Mouse (Mus musculus): ENCODE data around the gene Gm3696.
"Not testable (repeated sequence)": the region's sequence is repeated elsewhere in the genome, so short reads cannot be mapped to it uniquely, and the experiment has no call there.

Gene Gm3696

DNA sequence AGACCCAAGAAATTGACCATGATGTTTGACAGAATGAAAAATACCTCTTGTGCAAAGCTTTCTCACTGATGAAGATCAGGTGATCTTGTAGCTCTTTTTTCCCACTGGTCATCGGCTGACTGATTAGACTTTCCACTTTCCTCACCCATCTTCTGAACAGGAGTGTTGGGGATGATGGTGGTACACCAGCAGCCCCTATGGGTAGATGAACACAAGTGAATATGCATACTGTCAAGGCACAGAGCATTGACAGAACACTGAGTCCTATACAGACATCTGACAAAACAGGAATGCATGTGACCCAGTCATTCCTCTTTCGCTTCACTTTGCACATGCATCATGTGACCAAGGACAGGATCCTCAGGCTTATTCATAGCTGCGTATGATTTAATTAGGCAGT, at the start of gene Gm3696:
Gene Gm3696, minus strand, starts transcription at position 101 of the 400 bp plus-strand sequence.
- not testable (repeated sequence) for DNase-seq

DNA sequence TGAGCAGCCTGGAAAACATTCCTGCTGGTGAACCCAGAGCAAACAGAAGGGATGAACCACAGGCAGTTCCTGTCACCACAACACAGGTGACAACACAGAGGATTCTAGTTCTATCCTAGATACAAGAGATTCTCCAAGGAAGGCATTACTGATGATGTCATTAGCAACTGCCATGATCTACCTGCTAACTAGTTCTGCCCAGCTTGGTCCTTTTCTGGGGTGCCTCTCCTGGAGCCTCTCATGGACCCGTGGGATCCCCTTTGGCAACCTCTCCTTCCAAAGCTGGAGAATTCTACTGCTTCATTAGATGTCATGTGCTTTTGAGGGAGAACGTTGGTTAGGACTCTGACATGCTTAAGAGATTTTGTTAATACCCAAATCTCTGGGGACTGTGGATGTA, 24.9 kb upstream of the Gm3696 start, which contains the start of gene Gm6676:
Gene Gm6676, minus strand, starts transcription at position 101 of the 400 bp plus-strand sequence.
- DNase-seq, result not testable (repeated sequence)

DNA sequence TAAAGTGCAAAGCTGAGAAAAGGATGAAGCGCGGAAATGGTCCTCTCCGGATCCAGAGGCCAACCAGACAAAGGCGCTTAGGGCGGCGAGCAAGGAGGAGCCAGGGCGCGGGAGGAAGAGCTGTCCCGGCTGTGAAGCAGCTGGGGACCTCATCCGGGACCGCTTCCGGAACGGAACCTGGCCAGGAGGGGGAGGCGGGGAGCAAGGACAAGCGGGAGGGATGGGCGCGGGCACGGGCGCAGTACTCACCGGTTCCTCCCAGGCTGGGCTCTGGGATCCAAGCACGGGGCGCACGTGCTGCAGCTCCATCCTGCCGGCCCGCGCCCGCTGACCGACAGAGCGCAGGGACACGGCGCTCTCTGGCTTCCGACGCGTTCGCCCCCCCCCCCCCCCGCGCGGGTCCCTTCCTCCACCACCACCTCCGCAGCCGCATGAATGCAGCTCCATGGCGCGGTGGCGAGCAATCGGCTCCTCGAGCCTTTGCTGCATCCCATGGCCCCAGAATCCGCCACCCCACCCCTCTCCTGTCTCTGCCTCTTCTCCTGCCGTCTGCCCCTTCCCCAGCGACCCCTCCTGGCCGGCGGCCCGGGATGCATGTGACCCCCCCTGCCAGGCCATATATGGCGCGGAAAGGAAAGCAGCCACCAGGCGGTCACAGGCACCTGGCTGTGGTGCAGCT, 4.8 kb upstream of the Gm3696 start:
- DNase-seq, result not testable (repeated sequence)

DNA sequence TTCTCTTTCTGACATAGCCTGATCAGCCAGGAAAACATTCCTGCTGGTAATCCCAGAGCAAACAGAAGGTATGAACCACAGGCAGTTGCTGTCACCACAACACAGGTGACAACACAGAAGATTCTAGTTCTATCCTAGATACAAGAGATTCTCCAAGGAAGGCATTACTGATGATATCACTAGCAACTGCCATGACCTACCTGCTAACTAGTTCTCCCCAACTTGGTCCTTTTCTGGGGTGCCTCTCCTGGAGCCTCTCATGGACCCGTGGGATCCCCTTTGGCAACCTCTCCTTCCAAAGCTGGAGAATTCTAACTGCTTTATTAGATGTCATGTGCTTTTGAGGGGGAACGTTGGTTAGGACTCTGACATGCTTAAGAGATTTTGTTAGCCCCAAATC, 55.6 kb downstream of the Gm3696 start, which contains the start of gene Gm3685:
Gene Gm3685, minus strand, starts transcription at position 101 of the 400 bp plus-strand sequence.
- not testable (repeated sequence) for DNase-seq

Data from kidney, adult 11 months (tissue).